Mouse (Mus musculus) midbrain, postnatal 0 days (tissue): ENCODE measurements around the gene 1700016K19Rik. TPM values are rescaled to one million over a fixed set of nuclear protein-coding genes. Genes with fewer than 3 reads are reported as not detected.

Source experiments
- ATAC-seq: fragments of 200-750 bp; cut with Nextera tagmentation; 2 replicates; pipeline ENCODE4 v1.8.0; 2017; ENCODE audit warnings: moderate number of reproducible peaks, mild to moderate bottlenecking, moderate TSS enrichment, moderate library complexity; ENCODE audit not compliant: low FRiP score
- DNase-seq: peaks from one replicate; pipeline ENCODE4 v3.0.0-alpha.2; 2015; ENCODE audit warnings: low spot score
- H3K27ac ChIP-seq: fragments of 300-500 bp; sonication (generic); 2 replicates; pipeline ENCODE4 v1.5.1; 2014; ENCODE audit warnings: low read depth, mild to moderate bottlenecking, low read length, mixed read lengths
- H3K27me3 ChIP-seq: fragments of 300-500 bp; sonication (generic); 2 replicates; pipeline ENCODE4 v1.6.1; 2014; ENCODE audit warnings: low read length, control low read depth, mixed read lengths; ENCODE audit not compliant: insufficient read depth
- H3K36me3 ChIP-seq: fragments of 300-500 bp; sonication (generic); 2 replicates; pipeline ENCODE4 v1.6.1; 2014; ENCODE audit warnings: low read length, control low read depth, mixed read lengths; ENCODE audit not compliant: insufficient read depth
- H3K4me1 ChIP-seq: fragments of 300-500 bp; sonication (generic); 2 replicates; pipeline ENCODE4 v1.6.1; 2014; ENCODE audit warnings: mild to moderate bottlenecking, control low read depth, antibody characterized with exemption, low read length, mixed read lengths; ENCODE audit not compliant: insufficient read depth
- H3K4me2 ChIP-seq: fragments of 300-500 bp; sonication (generic); 2 replicates; pipeline ENCODE4 v1.6.1; 2014; ENCODE audit warnings: low read depth, mild to moderate bottlenecking, low read length, mixed read lengths; ENCODE audit not compliant: poor library complexity, severe bottlenecking
- H3K4me3 ChIP-seq: fragments of 300-500 bp; sonication (generic); 2 replicates; pipeline ENCODE4 v1.5.1; 2014; ENCODE audit warnings: low read depth, mild to moderate bottlenecking, low read length, moderate library complexity
- H3K9ac ChIP-seq: fragments of 300-500 bp; sonication (generic); replicated peaks from 2 replicates; pipeline ENCODE4 v1.6.1; 2014; ENCODE audit warnings: mild to moderate bottlenecking, low read length, moderate library complexity, mixed read lengths; ENCODE audit not compliant: poor library complexity, severe bottlenecking
- H3K9me3 ChIP-seq: fragments of 300-500 bp; sonication (generic); 2 replicates; pipeline ENCODE4 v1.6.1; 2016; ENCODE audit warnings: low read length, control low read depth
- CTCF ChIP-seq: IDR thresholded peaks from 2 replicates; pipeline ENCODE4 v1.5.1; 2016; ENCODE audit warnings: antibody characterized with exemption, mild to moderate bottlenecking
- WGBS: fragments of 180-500 bp; shearing (Covaris S2); extraction: QIAGEN DNeasy Blood & Tissue Kit; methylation state at CpG from one replicate; pipeline ENCODE4 v1.1.7; 2014; 5-methylcytosine and 5-hydroxymethylcytosine counted together
- polyA plus RNA-seq: library from polyadenylated mRNA; unstranded; fragments of >200 nt; fragmentation: Nextera tagmentation; extraction: Ambion mirVana; gene quantifications from 2 replicates; pipeline ENCODE4 v1.2.1, GENCODE M21; 2015
- total RNA-seq: library from RNA; depleted of rRNA; stranded (reverse); fragments of >200 nt; gene quantifications from 2 replicates; pipeline ENCODE4 v1.2.3, GENCODE M21; 2014

Gene 1700016K19Rik
- total and polyA plus RNA-seq, 2 experiments from 2014 or later = 8.8 to 11.3 TPM

DNA sequence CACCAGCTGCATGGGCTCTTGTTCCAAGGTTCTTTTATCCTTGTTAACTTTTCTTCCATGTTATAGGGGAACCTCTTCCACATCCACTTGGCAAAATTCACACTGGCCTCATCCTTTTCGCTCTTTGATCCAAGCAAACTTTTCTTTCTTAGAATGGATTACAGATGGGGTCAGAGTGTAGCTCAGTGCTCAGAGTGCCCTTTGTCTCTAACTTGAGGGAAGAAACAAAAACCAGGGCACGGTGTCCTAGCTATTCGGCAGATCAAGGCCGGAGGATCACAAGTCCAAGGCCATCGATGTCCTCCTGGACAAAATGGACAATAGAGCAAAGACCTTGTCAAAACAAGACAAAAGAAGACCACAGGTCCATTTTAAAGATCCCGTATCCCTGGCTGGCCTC, 31.0 kb upstream of the 1700016K19Rik start:
- ATAC-seq (no peak), DNase-seq (no peak)
- H3K4me3 ChIP-seq = no peak overlapping the region
- no peak overlapping the region for H3K27ac ChIP-seq
- H3K9ac ChIP-seq = no peak overlapping the region
- H3K4me2 ChIP-seq = no peak overlapping the region
- TF ChIP-seq CTCF = no peak
- WGBS = 85% methylated on average over 6 of the region's 6 CpGs
- H3K36me3 ChIP-seq = no peaks in the 10 kb centered on the region
- peaks cover 16% of the 10 kb centered on the region for H3K4me1 ChIP-seq
- H3K27me3 ChIP-seq = no peaks in the 10 kb centered on the region; the same call in 1 of the 2 replicates
- no peaks in the 10 kb centered on the region for H3K9me3 ChIP-seq

DNA sequence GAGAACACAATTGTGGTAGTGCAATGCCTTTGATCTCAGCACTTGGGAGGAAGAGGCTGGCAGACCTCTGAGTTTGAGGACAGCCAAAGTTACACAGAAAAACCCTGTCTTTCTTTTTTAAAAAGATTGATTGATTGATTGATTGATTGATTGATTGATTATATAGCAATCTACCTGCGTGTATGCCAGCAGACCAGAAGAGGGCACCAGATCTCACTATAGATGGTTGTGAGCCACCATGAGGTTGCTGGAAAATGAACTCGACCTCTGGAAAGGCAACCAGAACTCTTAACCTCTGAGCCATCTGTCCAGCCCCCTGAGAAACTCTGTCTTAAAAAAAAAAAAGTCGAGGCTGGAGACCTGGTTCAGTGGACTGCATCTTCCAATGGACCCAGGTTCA, 29.1 kb upstream of the 1700016K19Rik start:
- ATAC-seq (no peak), DNase-seq (no peak)
- no peaks in the 10 kb centered on the region for H3K9me3 ChIP-seq
- no peaks in the 10 kb centered on the region for H3K36me3 ChIP-seq
- H3K27me3 ChIP-seq = no peaks in the 10 kb centered on the region; the same call in 1 of the 2 replicates
- no peak overlapping the region for H3K4me2 ChIP-seq
- no peak overlapping the region for H3K27ac ChIP-seq
- TF ChIP-seq CTCF = peak; percentile 38
- WGBS = 20% methylated on average over 3 of the region's 3 CpGs
- no peak overlapping the region for H3K9ac ChIP-seq
- H3K4me3 ChIP-seq = no peak overlapping the region
- peaks cover 3% of the 10 kb centered on the region; the same call in 1 of the 2 replicates for H3K4me1 ChIP-seq

DNA sequence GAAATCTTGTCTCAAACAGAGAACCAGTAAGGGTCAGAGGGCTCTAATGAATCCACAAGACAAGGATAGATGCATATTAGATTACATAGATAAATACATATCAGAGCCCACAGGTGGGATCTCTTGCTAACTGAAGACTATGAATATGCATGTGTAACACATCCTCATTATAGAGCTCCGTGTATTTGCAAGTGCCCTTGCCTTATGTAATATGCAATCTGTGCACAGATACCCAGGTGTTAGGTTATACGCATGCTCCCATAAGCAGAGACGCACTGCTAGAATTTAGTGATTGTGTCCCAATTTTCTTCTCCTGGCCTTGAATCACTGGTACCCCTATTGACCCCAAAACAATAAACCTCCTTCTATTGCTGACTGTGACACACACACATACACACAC, 27.5 kb upstream of the 1700016K19Rik start:
- no peak overlapping the region for H3K4me2 ChIP-seq
- ATAC-seq = no peak
- no peaks in the 10 kb centered on the region; the same call in 1 of the 2 replicates for H3K4me1 ChIP-seq
- TF ChIP-seq CTCF = no peak
- H3K4me3 ChIP-seq = no peak overlapping the region
- no peak overlapping the region for H3K9ac ChIP-seq
- WGBS = 76% methylated on average over 3 of the region's 3 CpGs
- no peaks in the 10 kb centered on the region for H3K9me3 ChIP-seq
- DNase-seq = no peak
- H3K27me3 ChIP-seq = no peaks in the 10 kb centered on the region
- H3K36me3 ChIP-seq = no peaks in the 10 kb centered on the region
- no peak overlapping the region for H3K27ac ChIP-seq

DNA sequence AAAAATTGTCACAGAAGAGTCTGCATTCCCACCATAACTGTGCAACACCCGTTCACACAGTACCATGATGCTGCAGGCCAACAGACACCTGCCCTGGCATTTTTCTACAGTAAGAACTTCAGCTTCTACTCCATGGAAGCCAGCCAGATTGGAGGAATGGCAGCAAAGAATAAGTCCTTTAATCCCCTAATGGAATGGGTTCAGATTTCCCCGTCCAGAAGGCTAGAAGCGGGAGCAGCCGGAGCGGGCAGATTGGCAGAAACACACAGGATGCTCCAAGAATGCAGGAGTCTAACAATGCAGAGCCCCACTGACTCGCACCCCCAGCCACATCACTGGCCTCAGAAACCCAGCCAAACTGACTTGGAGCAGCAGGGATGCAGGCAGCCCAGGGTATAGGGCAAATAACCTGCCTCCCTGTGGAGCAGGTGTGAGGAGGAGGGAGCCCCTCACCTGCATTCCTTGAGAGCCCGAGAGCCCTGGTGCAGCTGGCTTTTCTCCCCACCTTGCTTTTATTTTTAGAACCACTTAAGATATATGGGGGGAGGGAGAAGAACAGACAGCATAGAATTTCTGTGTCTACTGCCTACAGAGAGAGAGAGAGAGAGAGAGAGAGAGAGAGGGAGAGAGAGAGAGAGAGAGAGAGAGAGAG, 26.7 kb upstream of the 1700016K19Rik start:
- no peaks in the 10 kb centered on the region for H3K27me3 ChIP-seq
- WGBS = 26% methylated on average over 7 of the region's 7 CpGs
- H3K36me3 ChIP-seq = no peaks in the 10 kb centered on the region
- no peaks in the 10 kb centered on the region; the same call in 1 of the 2 replicates for H3K4me1 ChIP-seq
- no peak overlapping the region for H3K4me3 ChIP-seq
- H3K4me2 ChIP-seq = no peak overlapping the region
- ATAC-seq (no peak), DNase-seq (peak; percentile 21)
- H3K27ac ChIP-seq = no peak overlapping the region
- no peak for TF ChIP-seq CTCF
- H3K9me3 ChIP-seq = no peaks in the 10 kb centered on the region
- H3K9ac ChIP-seq = no peak overlapping the region; the same call in 1 of the 2 replicates

DNA sequence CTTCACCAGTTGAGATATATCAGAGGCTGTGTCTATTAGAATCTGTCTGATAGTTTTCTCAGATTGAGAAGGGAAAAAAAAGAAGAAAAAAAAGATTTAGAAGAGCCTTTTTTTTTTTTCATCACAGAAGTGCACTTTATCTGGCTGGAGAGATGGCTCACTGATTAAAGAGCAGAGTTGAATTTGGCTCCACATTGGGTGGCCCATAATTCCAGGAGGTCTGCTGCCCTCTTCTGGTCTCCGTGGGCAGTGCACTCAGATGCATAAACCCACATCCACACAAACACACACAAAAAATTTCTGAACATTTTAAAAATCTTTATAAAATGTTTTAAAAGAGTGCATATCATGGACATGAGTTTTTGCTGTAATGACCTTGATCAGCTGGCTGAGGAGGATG, 25.7 kb upstream of the 1700016K19Rik start:
- DNase-seq (no peak), ATAC-seq (no peak)
- H3K4me3 ChIP-seq = no peak overlapping the region
- no peaks in the 10 kb centered on the region for H3K27me3 ChIP-seq
- 94% methylated on average over 1 of the region's 1 CpGs for WGBS
- no peak overlapping the region for H3K27ac ChIP-seq
- no peaks in the 10 kb centered on the region; the same call in 1 of the 2 replicates for H3K4me1 ChIP-seq
- H3K36me3 ChIP-seq = no peaks in the 10 kb centered on the region
- H3K9ac ChIP-seq = no peak overlapping the region
- no peak overlapping the region for H3K4me2 ChIP-seq
- TF ChIP-seq CTCF = peak; percentile 53
- H3K9me3 ChIP-seq = no peaks in the 10 kb centered on the region

DNA sequence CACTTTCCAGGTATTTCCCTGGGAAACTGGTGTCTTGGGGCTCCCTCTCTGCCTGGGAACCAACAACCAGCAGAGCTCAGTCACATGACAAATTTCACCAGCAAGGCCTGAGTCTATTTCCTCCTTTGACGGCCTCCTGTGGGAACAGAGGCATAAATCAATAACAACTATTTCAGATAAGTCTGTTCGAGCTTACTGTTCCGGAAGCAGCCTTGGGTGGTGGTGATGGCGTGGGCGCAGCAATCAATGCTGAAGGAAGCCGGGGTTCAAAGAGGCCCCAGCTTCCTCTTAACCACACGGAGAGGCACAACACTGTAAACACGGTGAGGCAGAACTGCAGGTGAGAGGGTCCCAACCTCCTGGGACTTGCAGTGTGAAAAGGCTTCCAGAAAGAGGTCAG, 23.0 kb upstream of the 1700016K19Rik start:
- no peak overlapping the region for H3K27ac ChIP-seq
- no peaks in the 10 kb centered on the region for H3K36me3 ChIP-seq
- DNase-seq (no peak), ATAC-seq (no peak)
- 74% methylated on average over 8 of the region's 8 CpGs for WGBS
- no peak overlapping the region for H3K9ac ChIP-seq
- no peak overlapping the region for H3K4me3 ChIP-seq
- H3K9me3 ChIP-seq = no peaks in the 10 kb centered on the region
- no peak for TF ChIP-seq CTCF
- H3K4me1 ChIP-seq = no peaks in the 10 kb centered on the region
- no peaks in the 10 kb centered on the region for H3K27me3 ChIP-seq
- no peak overlapping the region for H3K4me2 ChIP-seq
